Mouse (Mus musculus): Measurements from ENCODE around the gene Ifitm10. TPM values are rescaled to one million over a fixed set of nuclear protein-coding genes. Genes with fewer than 3 reads are reported as not detected.

The Ifitm10 gene
- polyA plus RNA-seq, 1 experiment from 2014 or later: 3.0 TPM

DNA sequence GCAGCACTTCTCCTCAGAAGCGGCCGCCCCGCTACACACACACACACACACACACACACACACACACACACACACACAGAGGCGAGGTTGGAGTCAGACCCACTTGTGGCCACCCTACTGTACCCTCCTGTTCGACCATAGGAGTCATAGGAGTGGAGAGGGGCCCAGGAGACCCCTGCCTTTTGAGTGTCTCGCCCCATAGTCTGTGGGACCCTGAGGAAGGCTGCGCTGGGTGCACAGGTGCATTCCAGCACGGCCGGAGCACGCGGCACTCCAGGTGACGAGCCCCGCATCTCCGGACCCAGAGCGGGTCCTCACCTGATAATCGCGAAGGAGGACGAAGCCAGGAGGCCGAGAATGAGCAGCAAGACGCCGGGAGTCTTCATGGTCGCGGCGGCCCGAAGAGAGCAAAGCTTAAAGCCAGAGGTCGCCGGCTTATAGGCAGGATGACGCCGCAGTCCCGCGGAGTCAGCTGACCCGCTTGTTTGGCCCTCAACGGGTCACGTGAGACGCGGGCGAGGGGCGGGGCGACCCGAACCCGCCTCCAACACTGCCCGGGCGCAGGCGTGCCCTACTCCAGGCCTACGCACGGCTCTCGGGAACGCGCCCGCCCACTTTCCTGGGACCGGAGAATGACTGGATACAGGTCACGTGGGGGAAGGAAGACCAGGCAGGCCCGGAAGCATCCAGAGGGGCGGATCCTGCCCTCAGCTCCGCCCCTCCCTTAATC is 14.0 kb upstream of the Ifitm10 start, which contains the start of gene Ctsd:
Gene Ctsd (minus strand): TSS at position 620 of the 730 bp plus-strand sequence.
- DNase-seq (ENCODE audit: low spot score) (peak; percentile 98), ATAC-seq (ENCODE audit: low read depth) (peak; percentile 97)
- Histone ChIP-seq H3K9me3 (ENCODE audit: control insufficient read depth, low read length) (no peaks in the 10 kb centered on the region), H3K27ac (replicated peaks; ENCODE audit: low read depth, low read length) (peak within 1 kb of the TSS; percentile 69), H3K27me3 (replicated peaks; ENCODE audit: control insufficient read depth, insufficient read depth, low read length) (no peaks in the 10 kb centered on the region), H3K4me3 (ENCODE audit: low read depth, low read length) (peak within 1 kb of the TSS; percentile 78), H3K36me3 (ENCODE audit: control insufficient read depth, insufficient read depth, low read length) (peaks cover 24% of the 10 kb centered on the region; the same call in 1 of the 2 replicates), H3K9ac (ENCODE audit: low read depth, low read length) (peak within 1 kb of the TSS; percentile 81), H3K4me1 (ENCODE audit: control insufficient read depth, insufficient read depth, low read length) (peaks cover 8% of the 10 kb centered on the region), H3K4me2 (ENCODE audit: low read depth, low read length) (peak within 1 kb of the TSS; percentile 94)
- under 1% methylated on average over 24 of the region's 55 CpGs for WGBS

DNA sequence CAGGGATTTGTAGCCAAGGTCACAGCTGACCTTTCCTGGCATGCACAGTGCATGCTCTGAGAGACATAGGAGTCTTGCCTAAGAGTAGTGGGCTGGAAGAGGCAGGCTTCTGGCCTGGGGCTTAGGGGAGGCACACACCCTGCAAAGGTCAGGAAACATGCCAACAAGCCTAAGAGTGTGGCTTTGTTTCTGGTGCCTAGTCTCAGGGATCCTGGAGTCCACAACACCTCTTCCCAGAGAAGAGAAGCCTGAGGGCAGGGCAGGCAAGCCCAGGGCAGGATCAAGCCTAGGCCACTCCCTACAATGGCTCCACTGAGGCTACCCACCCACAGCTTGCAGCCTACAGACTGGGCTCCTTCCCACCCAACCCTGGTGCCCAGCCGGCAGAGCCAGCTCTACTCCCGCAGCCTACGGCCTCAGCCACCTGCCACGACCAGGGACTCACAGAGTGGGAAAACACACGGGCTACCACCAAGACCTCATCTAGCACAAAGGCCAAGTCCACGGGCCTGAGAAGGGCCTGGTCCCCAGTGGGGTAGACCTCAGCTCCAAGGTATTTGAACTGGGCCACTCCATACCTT is 13.2 kb upstream of the Ifitm10 start:
- H3K27ac ChIP-seq (replicated peaks; ENCODE audit: low read depth, low read length): 0 out of 2 replicates have a peak overlapping the region, but pooled peaks have one; percentile 53
- H3K36me3 ChIP-seq (ENCODE audit: control insufficient read depth, insufficient read depth, low read length): peaks cover 32% of the 10 kb centered on the region
- WGBS: 63% methylated on average over 6 of the region's 6 CpGs
- H3K9ac ChIP-seq (ENCODE audit: low read depth, low read length): peak overlapping the region; percentile 81
- peaks cover 8% of the 10 kb centered on the region for H3K4me1 ChIP-seq (ENCODE audit: control insufficient read depth, insufficient read depth, low read length)
- H3K4me2 ChIP-seq (ENCODE audit: low read depth, low read length): peak overlapping the region; percentile 94
- ATAC-seq (ENCODE audit: low read depth) (no peak), DNase-seq (ENCODE audit: low spot score) (no peak)
- no peaks in the 10 kb centered on the region for H3K9me3 ChIP-seq (ENCODE audit: control insufficient read depth, low read length)
- no peaks in the 10 kb centered on the region for H3K27me3 ChIP-seq (replicated peaks; ENCODE audit: control insufficient read depth, insufficient read depth, low read length)
- peak overlapping the region; percentile 78 for H3K4me3 ChIP-seq (ENCODE audit: low read depth, low read length)

DNA sequence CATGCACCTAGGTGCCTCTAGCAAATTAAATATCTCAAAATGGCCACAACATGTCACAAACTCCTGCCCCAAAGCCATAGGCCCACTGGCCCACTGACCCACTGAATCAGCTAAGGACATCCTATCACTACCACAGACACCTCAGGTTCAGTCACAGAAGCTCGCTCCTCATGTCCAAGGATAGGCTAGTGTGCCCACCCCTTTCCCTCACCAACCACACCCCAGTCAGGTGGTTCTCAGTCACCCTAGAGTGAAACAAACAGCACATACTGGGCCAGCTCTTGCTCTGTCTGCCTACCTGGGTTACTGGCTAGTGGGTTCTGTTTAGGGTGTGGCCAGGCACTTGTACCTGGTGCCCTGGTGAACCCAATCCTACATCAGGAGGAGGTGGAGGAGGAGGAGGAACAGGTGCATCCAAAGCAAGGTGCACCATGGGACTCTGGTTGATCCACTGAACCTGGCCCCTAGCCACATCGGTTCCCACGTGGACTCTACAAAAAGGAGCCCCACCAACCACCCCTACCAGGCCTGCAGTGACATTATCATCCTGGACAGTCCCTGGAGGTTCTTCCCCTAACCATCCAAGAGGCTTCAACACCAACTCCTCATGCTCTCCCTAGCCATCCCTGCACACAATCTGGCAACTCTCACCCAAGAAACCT is 12.3 kb upstream of the Ifitm10 start:
- peak overlapping the region; percentile 94; the same call in 1 of the 2 replicates for H3K4me2 ChIP-seq (ENCODE audit: low read depth, low read length)
- no peak overlapping the region; the same call in 1 of the 2 replicates for H3K9ac ChIP-seq (ENCODE audit: low read depth, low read length)
- no peak for ATAC-seq (ENCODE audit: low read depth)
- peak overlapping the region; percentile 78; the same call in 1 of the 2 replicates for H3K4me3 ChIP-seq (ENCODE audit: low read depth, low read length)
- H3K36me3 ChIP-seq (ENCODE audit: control insufficient read depth, insufficient read depth, low read length): peaks cover 41% of the 10 kb centered on the region
- H3K27me3 ChIP-seq (replicated peaks; ENCODE audit: control insufficient read depth, insufficient read depth, low read length): no peaks in the 10 kb centered on the region
- no peaks in the 10 kb centered on the region for H3K9me3 ChIP-seq (ENCODE audit: control insufficient read depth, low read length)
- no peak for DNase-seq (ENCODE audit: low spot score)
- H3K4me1 ChIP-seq (ENCODE audit: control insufficient read depth, insufficient read depth, low read length): peaks cover 8% of the 10 kb centered on the region
- H3K27ac ChIP-seq (replicated peaks; ENCODE audit: low read depth, low read length): no peak overlapping the region
- WGBS: 87% methylated on average over 3 of the region's 3 CpGs

DNA sequence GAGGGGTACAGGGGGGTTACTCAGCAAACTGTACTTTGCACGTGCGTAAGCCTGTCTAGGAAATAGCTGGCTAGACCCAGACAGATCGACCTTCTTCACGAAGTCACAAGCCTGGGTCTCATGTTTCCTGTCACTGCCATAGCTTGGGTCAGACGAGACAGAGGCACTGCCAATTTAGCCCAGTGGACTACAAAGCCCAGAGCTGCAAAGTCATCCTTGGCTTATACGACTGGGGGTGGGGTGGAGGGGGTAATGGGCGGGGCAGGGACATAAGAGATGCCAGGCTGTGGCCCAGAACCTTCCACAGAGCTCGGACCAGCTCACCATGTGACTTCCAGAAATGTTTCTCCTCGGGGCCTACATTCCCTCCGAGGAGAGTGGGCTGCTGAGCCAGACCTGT is 10.8 kb upstream of the Ifitm10 start:
- Histone ChIP-seq H3K36me3 (ENCODE audit: control insufficient read depth, insufficient read depth, low read length) (peaks cover 56% of the 10 kb centered on the region), H3K27me3 (replicated peaks; ENCODE audit: control insufficient read depth, insufficient read depth, low read length) (no peaks in the 10 kb centered on the region), H3K4me2 (ENCODE audit: low read depth, low read length) (no peak overlapping the region), H3K4me3 (ENCODE audit: low read depth, low read length) (no peak overlapping the region), H3K4me1 (ENCODE audit: control insufficient read depth, insufficient read depth, low read length) (peaks cover 8% of the 10 kb centered on the region), H3K27ac (replicated peaks; ENCODE audit: low read depth, low read length) (no peak overlapping the region), H3K9ac (ENCODE audit: low read depth, low read length) (no peak overlapping the region), H3K9me3 (ENCODE audit: control insufficient read depth, low read length) (no peaks in the 10 kb centered on the region)
- DNase-seq (ENCODE audit: low spot score) (no peak), ATAC-seq (ENCODE audit: low read depth) (no peak)
- WGBS: 84% methylated on average over 10 of the region's 10 CpGs

DNA sequence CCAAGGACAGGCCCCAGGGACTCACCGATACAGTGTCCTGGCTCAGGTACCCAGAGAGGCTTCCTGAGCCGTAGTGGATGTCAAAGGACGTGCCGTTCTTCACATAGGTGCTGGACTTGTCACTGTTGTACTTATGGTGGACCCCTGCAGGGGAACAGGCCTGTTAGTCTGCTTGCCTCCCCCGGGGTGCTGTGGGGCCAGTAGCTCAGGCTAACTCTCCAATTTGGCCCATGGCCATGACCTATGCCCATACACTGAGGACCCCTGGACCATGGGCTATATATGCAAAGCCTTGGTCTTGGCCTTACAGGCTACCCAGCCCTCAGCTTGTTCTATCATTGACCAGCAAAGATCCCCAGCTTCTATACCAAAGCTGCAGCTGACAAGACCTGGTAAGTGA is 9.0 kb upstream of the Ifitm10 start, which contains the start of gene Gm49369:
Gene Gm49369 (minus strand): TSS at position 101 of the 400 bp plus-strand sequence.
- 98% methylated on average over 5 of the region's 5 CpGs for WGBS
- Histone ChIP-seq H3K36me3 (ENCODE audit: control insufficient read depth, insufficient read depth, low read length) (peaks cover 73% of the 10 kb centered on the region), H3K4me3 (ENCODE audit: low read depth, low read length) (no peak within 1 kb of the TSS), H3K9ac (ENCODE audit: low read depth, low read length) (no peak within 1 kb of the TSS), H3K27ac (replicated peaks; ENCODE audit: low read depth, low read length) (no peak within 1 kb of the TSS), H3K27me3 (replicated peaks; ENCODE audit: control insufficient read depth, insufficient read depth, low read length) (no peaks in the 10 kb centered on the region), H3K9me3 (ENCODE audit: control insufficient read depth, low read length) (no peaks in the 10 kb centered on the region), H3K4me2 (ENCODE audit: low read depth, low read length) (no peak within 1 kb of the TSS), H3K4me1 (ENCODE audit: control insufficient read depth, insufficient read depth, low read length) (peaks cover 8% of the 10 kb centered on the region)
- ATAC-seq (ENCODE audit: low read depth) (no peak), DNase-seq (ENCODE audit: low spot score) (no peak)

DNA sequence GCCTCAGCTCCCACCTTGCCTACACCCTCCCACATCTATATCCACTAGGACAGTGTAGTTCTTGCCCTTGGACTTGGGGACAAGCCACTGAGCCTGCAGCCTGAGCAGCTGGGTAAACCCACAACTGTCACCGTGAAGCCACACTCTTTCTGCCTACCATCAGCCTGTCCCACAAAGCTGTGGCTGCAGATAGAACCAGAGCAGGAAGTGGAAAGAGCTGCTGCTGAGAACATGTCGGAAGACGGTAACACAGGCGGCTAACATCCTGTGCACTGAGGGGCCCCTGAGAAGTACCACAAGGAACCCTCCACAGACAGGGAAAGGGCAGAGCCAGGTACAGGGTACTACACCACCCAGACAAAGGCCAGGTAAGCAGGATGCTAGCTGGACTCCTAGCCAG is 7.6 kb upstream of the Ifitm10 start:
- ATAC-seq (ENCODE audit: low read depth): no peak
- WGBS: 85% methylated on average over 4 of the region's 4 CpGs
- Histone ChIP-seq H3K9ac (ENCODE audit: low read depth, low read length) (no peak overlapping the region), H3K9me3 (ENCODE audit: control insufficient read depth, low read length) (no peaks in the 10 kb centered on the region), H3K27me3 (replicated peaks; ENCODE audit: control insufficient read depth, insufficient read depth, low read length) (no peaks in the 10 kb centered on the region), H3K27ac (replicated peaks; ENCODE audit: low read depth, low read length) (no peak overlapping the region), H3K4me3 (ENCODE audit: low read depth, low read length) (no peak overlapping the region), H3K4me2 (ENCODE audit: low read depth, low read length) (no peak overlapping the region), H3K36me3 (ENCODE audit: control insufficient read depth, insufficient read depth, low read length) (peaks cover 87% of the 10 kb centered on the region), H3K4me1 (ENCODE audit: control insufficient read depth, insufficient read depth, low read length) (no peaks in the 10 kb centered on the region)
- DNase-seq (ENCODE audit: low spot score): no peak

DNA sequence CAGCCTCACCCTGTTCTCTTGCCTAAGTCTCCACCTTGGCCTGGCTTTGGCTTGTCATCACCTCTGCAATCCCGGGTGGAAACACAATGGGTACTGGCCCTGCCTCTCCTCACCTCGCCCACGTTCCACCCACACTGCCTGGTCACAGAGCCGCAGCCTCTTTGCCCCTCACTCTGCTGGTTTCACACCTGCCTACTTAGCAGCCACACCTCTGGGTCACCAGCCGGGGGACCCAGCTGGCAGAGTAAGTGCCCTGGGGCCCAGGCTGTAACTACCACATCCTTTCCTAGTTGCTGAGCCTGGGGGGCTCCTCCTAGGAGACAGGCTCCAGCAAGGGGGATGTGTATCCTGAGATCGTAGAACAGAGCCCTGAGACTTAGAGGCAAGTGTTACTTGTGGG is 5.6 kb upstream of the Ifitm10 start:
- no peak overlapping the region for H3K4me3 ChIP-seq (ENCODE audit: low read depth, low read length)
- 80% methylated on average over 6 of the region's 6 CpGs for WGBS
- H3K36me3 ChIP-seq (ENCODE audit: control insufficient read depth, insufficient read depth, low read length): peaks cover 90% of the 10 kb centered on the region
- no peaks in the 10 kb centered on the region for H3K4me1 ChIP-seq (ENCODE audit: control insufficient read depth, insufficient read depth, low read length)
- H3K9ac ChIP-seq (ENCODE audit: low read depth, low read length): no peak overlapping the region
- ATAC-seq (ENCODE audit: low read depth) (no peak), DNase-seq (ENCODE audit: low spot score) (no peak)
- H3K27me3 ChIP-seq (replicated peaks; ENCODE audit: control insufficient read depth, insufficient read depth, low read length): no peaks in the 10 kb centered on the region
- H3K27ac ChIP-seq (replicated peaks; ENCODE audit: low read depth, low read length): no peak overlapping the region
- no peak overlapping the region for H3K4me2 ChIP-seq (ENCODE audit: low read depth, low read length)
- H3K9me3 ChIP-seq (ENCODE audit: control insufficient read depth, low read length): no peaks in the 10 kb centered on the region

DNA sequence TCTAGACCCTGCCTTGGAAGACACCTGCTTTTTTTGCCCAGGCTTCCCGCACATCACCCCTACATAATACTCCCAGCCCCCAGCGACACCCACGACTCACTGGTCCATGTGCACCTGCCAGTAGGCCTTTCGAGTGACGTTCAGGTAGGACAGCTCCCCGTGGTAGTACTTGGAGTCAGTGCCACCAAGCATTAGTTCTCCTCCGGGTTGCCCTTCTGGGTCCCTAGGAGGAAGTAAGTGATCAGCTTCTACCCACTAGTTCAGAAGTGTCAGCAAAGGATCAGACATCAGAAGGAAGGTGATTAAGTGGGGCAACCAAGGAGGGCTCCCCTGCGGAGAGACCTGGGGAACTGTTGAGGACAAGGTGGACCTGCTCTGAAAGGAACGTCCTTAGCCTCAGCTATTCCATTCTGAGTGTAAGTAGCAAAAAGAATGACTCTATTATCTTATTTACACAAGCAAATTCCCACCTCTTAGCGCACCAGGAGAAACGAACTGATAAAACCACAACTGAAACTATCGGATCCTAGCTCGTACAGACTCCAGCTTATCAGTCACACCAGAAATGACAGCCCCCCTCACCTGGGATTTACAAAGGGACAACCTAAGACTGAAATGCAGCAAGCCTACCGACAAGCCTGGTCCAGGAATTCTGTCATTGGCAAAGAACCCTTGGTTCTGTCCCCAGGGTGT is 3.8 kb upstream of the Ifitm10 start:
- peaks cover 3% of the 10 kb centered on the region; the same call in 1 of the 2 replicates for H3K4me1 ChIP-seq (ENCODE audit: control insufficient read depth, insufficient read depth, low read length)
- no peak overlapping the region for H3K4me3 ChIP-seq (ENCODE audit: low read depth, low read length)
- H3K9ac ChIP-seq (ENCODE audit: low read depth, low read length): no peak overlapping the region
- H3K27me3 ChIP-seq (replicated peaks; ENCODE audit: control insufficient read depth, insufficient read depth, low read length): peaks cover 12% of the 10 kb centered on the region
- 84% methylated on average over 14 of the region's 14 CpGs for WGBS
- DNase-seq (ENCODE audit: low spot score): no peak
- ATAC-seq (ENCODE audit: low read depth): no peak
- H3K27ac ChIP-seq (replicated peaks; ENCODE audit: low read depth, low read length): no peak overlapping the region
- no peaks in the 10 kb centered on the region for H3K9me3 ChIP-seq (ENCODE audit: control insufficient read depth, low read length)
- peaks cover 72% of the 10 kb centered on the region for H3K36me3 ChIP-seq (ENCODE audit: control insufficient read depth, insufficient read depth, low read length)
- no peak overlapping the region for H3K4me2 ChIP-seq (ENCODE audit: low read depth, low read length)
